Mouse (Mus musculus): Measurements from ENCODE around the gene Pcna.

- TF ChIP-seq POLR2A (IDR thresholded peaks at IDR 0.05; ENCODE audit: borderline replicate concordance, control insufficient read depth, low read depth, low read length): 0 out of 2 replicates have a peak, but pooled peaks have one; percentile 16
- TF ChIP-seq CTCF (IDR thresholded peaks at IDR 0.05; ENCODE audit: control insufficient read depth, insufficient read depth, low read length): no peak
Observed at GRCm38 (mm10) chr2:132266086-132266485, 13.0 kb upstream of the Pcna start.
